Mouse (Mus musculus) gastrocnemius, adult 2 months (tissue): ENCODE results near the gene Pidd1. TPM values are rescaled to one million over a fixed set of nuclear protein-coding genes. Genes with fewer than 3 reads are reported as not detected.

Source experiments
- DNase-seq: peaks from one replicate; pipeline ENCODE4 v3.0.0; 2022
- H3K27ac ChIP-seq: fragments of 200-600 bp; 2 replicates; pipeline ENCODE4 v1.8.1; 2022; ENCODE audit warnings: mild to moderate bottlenecking
- H3K4me3 ChIP-seq: fragments of 200-600 bp; 2 replicates; pipeline ENCODE4 v1.8.1; 2022; ENCODE audit warnings: mild to moderate bottlenecking, moderate library complexity
- CTCF ChIP-seq: fragments of 200-600 bp; IDR thresholded peaks from 2 replicates; pipeline ENCODE4 v1.8.1; 2022; ENCODE audit warnings: antibody characterized with exemption, mild to moderate bottlenecking, moderate library complexity
- intact Hi-C: fragments of 180-260 bp; cut with DNase I; formaldehyde crosslinking; loops from one replicate; pipeline ENCODE4 v1.15.1; 2025
- long read RNA-seq, 2 experiments: library from polyadenylated mRNA; stranded (forward); transcript quantifications; one replicate each; pipeline ENCODE4 v2.0.0; 2021
- total RNA-seq, 2 experiments: library from RNA; stranded (reverse); gene quantifications; 2 replicates each; pipeline ENCODE4 v1.2.3; 2021

The Pidd1 gene
- under 1 TPM; 0.08 to 0.20 TPM for total RNA-seq
- long read RNA-seq, experiment 1, partial matches to known transcripts = 0 of 1 reads
- long read RNA-seq, experiment 1, other reads (novel, unspliced or antisense) = 1 of 1 reads
- long read RNA-seq, experiment 2 = 0 reads

- H3K4me3 ChIP-seq = peak within 1 kb of the TSS; percentile 70
- peak within 1 kb of the TSS; percentile 64 for H3K27ac ChIP-seq
- intact Hi-C loops = loop anchor here (10.0 kb wide), 1 partner anchor 219 kb away; the partner anchor contains the start of gene Phrf1
- DNase-seq = peak; percentile 74
- TF ChIP-seq CTCF = no peak
These were observed at the start of gene Pidd1 for GRCm38 (mm10) chr7:141443828-141444237. Gene Pidd1 (minus strand): TSS chr7:141444025.

GRCm38 (mm10) chr7:141492738-141493137 is 48.9 kb upstream of the Pidd1 start:
- TF ChIP-seq CTCF = no peak
- no peak overlapping the region for H3K27ac ChIP-seq
- intact Hi-C loops = no loop called here
- no peak overlapping the region for H3K4me3 ChIP-seq
- no peak for DNase-seq

GRCm38 (mm10) chr7:141491151-141491550 is 47.3 kb upstream of the Pidd1 start:
- intact Hi-C loops = no loop called here
- no peak overlapping the region for H3K4me3 ChIP-seq
- peak; percentile 20; the same call in 1 of the 2 replicates for TF ChIP-seq CTCF
- H3K27ac ChIP-seq = no peak overlapping the region
- DNase-seq = no peak

GRCm38 (mm10) chr7:141487141-141487540 is 43.3 kb upstream of the Pidd1 start:
- Histone ChIP-seq H3K4me3 (no peak overlapping the region), H3K27ac (no peak overlapping the region)
- intact Hi-C loops = no loop called here
- TF ChIP-seq CTCF = no peak
- no peak for DNase-seq

GRCm38 (mm10) chr7:141486239-141486638 is 42.4 kb upstream of the Pidd1 start:
- no peak for DNase-seq
- H3K27ac ChIP-seq = no peak overlapping the region
- intact Hi-C loops = no loop called here
- no peak for TF ChIP-seq CTCF
- H3K4me3 ChIP-seq = no peak overlapping the region

- no peak overlapping the region for H3K4me3 ChIP-seq
- no peak for TF ChIP-seq CTCF
- H3K27ac ChIP-seq = no peak overlapping the region
- no peak for DNase-seq
- intact Hi-C loops = no loop called here
These were observed 41.8 kb upstream of the Pidd1 start for GRCm38 (mm10) chr7:141485606-141486005.

- Histone ChIP-seq H3K27ac (no peak overlapping the region), H3K4me3 (no peak overlapping the region)
- no peak for DNase-seq
- intact Hi-C loops = no loop called here
- TF ChIP-seq CTCF = no peak
These were observed 41.4 kb upstream of the Pidd1 start for GRCm38 (mm10) chr7:141485186-141485585.

- Histone ChIP-seq H3K4me3 (no peak overlapping the region), H3K27ac (no peak overlapping the region)
- no peak for TF ChIP-seq CTCF
- intact Hi-C loops = no loop called here
- no peak for DNase-seq
These were observed 40.6 kb upstream of the Pidd1 start for GRCm38 (mm10) chr7:141484186-141485120.

GRCm38 (mm10) chr7:141483114-141483653 is 39.4 kb upstream of the Pidd1 start:
- intact Hi-C loops = no loop called here
- H3K4me3 ChIP-seq = no peak overlapping the region

GRCm38 (mm10) chr7:141482531-141483024 is 38.8 kb upstream of the Pidd1 start:
- no peak for TF ChIP-seq CTCF
- intact Hi-C loops = no loop called here
- no peak for DNase-seq
- H3K4me3 ChIP-seq = peak overlapping the region; percentile 76
- peak overlapping the region; percentile 43; the same call in 1 of the 2 replicates for H3K27ac ChIP-seq

More at GRCm38 (mm10) chr7:141483114-141483653, 39.4 kb upstream of the Pidd1 start:
- DNase-seq = no peak
- no peak for TF ChIP-seq CTCF
- no peak overlapping the region for H3K27ac ChIP-seq

GRCm38 (mm10) chr7:141481498-141482401 is 37.9 kb upstream of the Pidd1 start:
- DNase-seq = peak; percentile 52
- peak; percentile 59 for TF ChIP-seq CTCF
- H3K4me3 ChIP-seq = peak overlapping the region; percentile 76

GRCm38 (mm10) chr7:141480842-141481497 is 37.1 kb upstream of the Pidd1 start:
- Histone ChIP-seq H3K4me3 (peak overlapping the region; percentile 76), H3K27ac (peak overlapping the region; percentile 49; the same call in 1 of the 2 replicates)
- TF ChIP-seq CTCF = no peak
- intact Hi-C loops = loop anchor here (1.0 kb wide), 2 partner anchors 44 to 185 kb away; no protein-coding TSS in a partner anchor
- DNase-seq = peak; percentile 72

More at GRCm38 (mm10) chr7:141481498-141482401, 37.9 kb upstream of the Pidd1 start:
- intact Hi-C loops = no loop called here
- H3K27ac ChIP-seq = peak overlapping the region; percentile 49; the same call in 1 of the 2 replicates
